Mouse (Mus musculus): ENCODE measurements around the gene Atg10.

- TF ChIP-seq CHD2 (IDR thresholded peaks at IDR 0.05; ENCODE audit: low read depth, low read length) (no peak), ZNF384 (IDR thresholded peaks at IDR 0.05; ENCODE audit: low read depth, low read length) (no peak), HCFC1 (IDR thresholded peaks at IDR 0.05; ENCODE audit: borderline replicate concordance, insufficient read depth, low read length) (no peak), ZC3H11A (IDR thresholded peaks at IDR 0.05; ENCODE audit: borderline replicate concordance, low read depth, low read length) (no peak), MAFK (IDR thresholded peaks at IDR 0.05; ENCODE audit: insufficient read depth, low read depth, low read length) (no peak)
These were observed 48.4 kb downstream of the Atg10 start for GRCm38 (mm10) chr13:91175347-91175746.

Measured in ES-E14 (cell line).